Mouse (Mus musculus) embryonic facial prominence, embryonic 12.5 days (tissue): ENCODE data around the gene S100a9. TPM values are rescaled to one million over a fixed set of nuclear protein-coding genes. Genes with fewer than 3 reads are reported as not detected.
A peak's percentile ranks its signal among the peaks of the same experiment; 100 is the strongest.

Experiments used
- ATAC-seq: fragments of 200-750 bp; cut with Nextera tagmentation; 2 replicates; pipeline ENCODE4 v1.8.0; 2017; ENCODE audit not compliant: insufficient number of reproducible peaks, insufficient read depth, low FRiP score, low TSS enrichment
- H3K27ac ChIP-seq: fragments of 300-500 bp; sonication (generic); 2 replicates; pipeline ENCODE4 v1.5.1; 2016; ENCODE audit warnings: mild to moderate bottlenecking
- H3K27me3 ChIP-seq: fragments of 300-500 bp; sonication (generic); 2 replicates; pipeline ENCODE4 v1.6.1; 2016; ENCODE audit warnings: mild to moderate bottlenecking, moderate library complexity
- H3K36me3 ChIP-seq: fragments of 300-500 bp; sonication (generic); 2 replicates; pipeline ENCODE4 v1.6.1; 2016; ENCODE audit warnings: mild to moderate bottlenecking
- H3K4me1 ChIP-seq: fragments of 300-500 bp; sonication (generic); 2 replicates; pipeline ENCODE4 v1.6.1; 2016
- H3K4me2 ChIP-seq: fragments of 300-500 bp; sonication (generic); replicated peaks from 2 replicates; pipeline ENCODE4 v1.6.1; 2016; ENCODE audit warnings: mild to moderate bottlenecking, moderate library complexity
- H3K4me3 ChIP-seq: fragments of 300-500 bp; sonication (generic); 2 replicates; pipeline ENCODE4 v1.5.1; 2016; ENCODE audit warnings: mild to moderate bottlenecking
- H3K9ac ChIP-seq: fragments of 300-500 bp; sonication (generic); 2 replicates; pipeline ENCODE4 v1.6.1; 2016; ENCODE audit warnings: mild to moderate bottlenecking, moderate library complexity
- H3K9me3 ChIP-seq: fragments of 300-500 bp; sonication (generic); 2 replicates; pipeline ENCODE4 v1.6.1; 2016; ENCODE audit warnings: mild to moderate bottlenecking, moderate library complexity
- WGBS: fragments of 180-500 bp; shearing (Covaris S2); methylation state at CpG from one replicate; pipeline ENCODE4 v1.1.7; 2016; 5-methylcytosine and 5-hydroxymethylcytosine counted together
- polyA plus RNA-seq: library from polyadenylated mRNA; unstranded; fragments of >200 nt; fragmentation: Nextera tagmentation; extraction: Ambion mirVana; gene quantifications from 2 replicates; pipeline ENCODE4 v1.2.1, GENCODE M21; 2016

Gene S100a9
- polyA plus RNA-seq, 1 experiment from 2014 or later = 11.9 TPM

DNA sequence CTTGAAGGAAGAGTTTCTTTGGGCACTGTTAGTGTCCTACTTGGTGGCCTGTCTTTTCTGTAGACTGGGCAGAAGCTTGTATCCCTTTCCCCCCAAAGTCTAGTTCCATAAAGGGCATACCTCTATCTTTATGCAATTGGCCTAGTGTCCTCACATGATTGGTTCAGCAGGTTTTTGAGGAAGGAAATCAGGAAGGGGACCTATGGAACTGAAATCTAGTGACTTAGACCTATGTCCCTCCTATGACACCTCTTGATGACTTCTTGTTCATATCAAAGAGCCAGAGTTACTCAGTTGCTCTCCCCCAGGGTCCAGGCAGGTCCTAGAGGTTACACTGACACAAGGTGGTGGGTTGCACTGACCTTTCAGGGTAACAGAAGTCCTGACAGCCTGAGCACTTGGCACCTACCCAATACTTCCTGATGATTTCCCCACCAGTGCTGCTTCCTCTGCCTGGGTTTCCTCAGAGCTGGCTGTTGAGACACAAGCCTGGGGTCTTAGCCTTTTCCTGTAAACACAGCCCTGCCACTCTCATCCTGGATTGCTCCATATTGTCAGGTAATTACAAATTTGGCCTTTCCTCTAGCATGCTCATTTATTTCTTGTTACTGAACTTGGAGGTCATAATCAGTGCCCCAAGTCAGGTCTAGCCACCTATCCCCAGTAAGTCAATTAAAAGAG is 36.0 kb downstream of the S100a9 start:
- Histone ChIP-seq H3K4me1 (no peaks in the 10 kb centered on the region), H3K36me3 (no peaks in the 10 kb centered on the region), H3K4me3 (no peak overlapping the region), H3K27me3 (no peaks in the 10 kb centered on the region; the same call in 1 of the 2 replicates), H3K4me2 (no peak overlapping the region), H3K9ac (no peak overlapping the region), H3K9me3 (no peaks in the 10 kb centered on the region), H3K27ac (no peak overlapping the region)
- no peak for ATAC-seq

DNA sequence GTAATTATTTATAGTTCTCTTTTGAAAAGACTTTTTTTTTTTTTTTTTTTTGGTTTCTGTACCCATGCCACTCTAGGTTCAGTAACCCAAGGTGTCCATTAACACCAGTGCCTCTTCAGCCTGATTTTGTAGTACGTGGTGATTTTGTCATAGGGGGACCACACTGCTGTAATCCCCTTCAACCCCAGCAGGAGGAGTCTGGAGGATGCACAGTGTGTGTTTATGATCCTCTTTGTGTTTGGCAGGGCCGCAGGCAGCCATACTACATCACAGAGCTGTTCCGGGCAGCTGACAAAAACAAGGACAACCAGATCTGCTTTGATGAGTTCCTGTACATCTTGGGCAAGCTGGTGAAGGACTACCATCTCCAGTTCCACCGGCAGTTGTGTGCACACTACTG is 38.1 kb downstream of the S100a9 start:
- no peak overlapping the region for H3K4me3 ChIP-seq
- no peak for ATAC-seq
- no peak overlapping the region for H3K27ac ChIP-seq
- no peak overlapping the region for H3K9ac ChIP-seq
- H3K4me2 ChIP-seq = no peak overlapping the region
- no peaks in the 10 kb centered on the region; the same call in 1 of the 2 replicates for H3K27me3 ChIP-seq
- WGBS = 73% methylated on average over 4 of the region's 4 CpGs
- no peaks in the 10 kb centered on the region for H3K4me1 ChIP-seq
- H3K36me3 ChIP-seq = no peaks in the 10 kb centered on the region
- H3K9me3 ChIP-seq = no peaks in the 10 kb centered on the region

- Histone ChIP-seq H3K9me3 (no peaks in the 10 kb centered on the region), H3K4me2 (no peak within 1 kb of the TSS), H3K4me3 (no peak within 1 kb of the TSS), H3K4me1 (no peaks in the 10 kb centered on the region), H3K9ac (no peak within 1 kb of the TSS), H3K27me3 (no peaks in the 10 kb centered on the region; the same call in 1 of the 2 replicates), H3K27ac (no peak within 1 kb of the TSS), H3K36me3 (no peaks in the 10 kb centered on the region)
- 0 out of 2 replicates have a peak, but pooled peaks have one; percentile 56 for ATAC-seq
Observed at GRCm38 (mm10) chr3:90653717-90654116, 41.8 kb downstream of the S100a9 start, which contains the start of gene S100a7a. TSS of gene S100a7a (plus strand) at chr3:90654017.

- Histone ChIP-seq H3K36me3 (no peaks in the 10 kb centered on the region), H3K27ac (no peak overlapping the region), H3K9me3 (no peaks in the 10 kb centered on the region), H3K4me1 (no peaks in the 10 kb centered on the region), H3K27me3 (no peaks in the 10 kb centered on the region; the same call in 1 of the 2 replicates), H3K9ac (no peak overlapping the region), H3K4me3 (no peak overlapping the region), H3K4me2 (no peak overlapping the region)
- WGBS = 38% methylated on average over 5 of the region's 5 CpGs
- no peak for ATAC-seq
Observed at GRCm38 (mm10) chr3:90652878-90653508, 42.5 kb downstream of the S100a9 start.

GRCm38 (mm10) chr3:90649832-90650231 is 45.7 kb downstream of the S100a9 start:
- H3K9me3 ChIP-seq = no peaks in the 10 kb centered on the region
- H3K9ac ChIP-seq = no peak overlapping the region
- H3K27ac ChIP-seq = no peak overlapping the region
- no peaks in the 10 kb centered on the region for H3K4me1 ChIP-seq
- 88% methylated on average over 2 of the region's 2 CpGs for WGBS
- H3K4me3 ChIP-seq = no peak overlapping the region
- no peak overlapping the region for H3K4me2 ChIP-seq
- H3K27me3 ChIP-seq = no peaks in the 10 kb centered on the region
- H3K36me3 ChIP-seq = no peaks in the 10 kb centered on the region
- ATAC-seq = no peak

DNA sequence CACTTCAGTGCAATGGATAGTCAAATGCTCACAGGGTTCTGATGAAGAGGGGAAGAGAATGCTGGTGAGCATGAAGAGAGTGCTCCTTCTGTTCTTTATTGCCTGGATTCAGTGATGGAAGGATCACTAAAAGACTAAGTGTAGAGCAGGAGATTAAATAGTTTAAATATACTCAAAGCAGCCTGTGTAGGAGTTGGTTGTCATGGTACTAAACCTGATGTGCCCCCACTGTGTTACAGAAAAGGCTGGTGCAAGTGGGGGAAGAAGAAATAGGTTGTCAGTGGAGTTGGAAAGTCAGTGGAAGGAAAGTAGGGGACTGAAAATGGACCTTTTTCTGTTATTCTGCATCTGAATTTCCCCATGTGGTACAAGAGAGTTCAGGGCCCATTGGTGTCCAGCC is 46.5 kb downstream of the S100a9 start:
- no peak overlapping the region for H3K9ac ChIP-seq
- H3K4me3 ChIP-seq = no peak overlapping the region
- no peak overlapping the region for H3K27ac ChIP-seq
- no peak for ATAC-seq
- no peaks in the 10 kb centered on the region for H3K27me3 ChIP-seq
- no peaks in the 10 kb centered on the region for H3K9me3 ChIP-seq
- no peak overlapping the region for H3K4me2 ChIP-seq
- no peaks in the 10 kb centered on the region for H3K4me1 ChIP-seq
- H3K36me3 ChIP-seq = no peaks in the 10 kb centered on the region

DNA sequence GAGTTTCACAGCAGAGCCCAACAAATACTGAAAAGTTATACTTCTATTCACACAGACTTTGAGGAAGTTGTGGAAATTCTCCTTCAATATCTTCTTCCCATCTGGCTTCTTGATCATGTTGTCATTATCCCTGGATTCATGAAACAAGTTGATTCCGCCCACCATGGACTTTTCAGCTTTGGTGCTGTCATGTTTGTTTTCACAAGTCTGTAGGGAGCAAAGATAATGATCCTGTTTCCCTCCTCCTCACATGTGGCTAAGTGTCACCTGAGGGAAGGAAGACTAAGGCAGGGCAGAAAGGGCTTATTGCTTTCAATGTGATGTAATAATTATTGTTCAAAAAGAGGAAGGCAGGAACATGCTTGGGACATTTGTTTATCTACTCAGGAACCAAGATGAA is 48.2 kb downstream of the S100a9 start:
- Histone ChIP-seq H3K4me2 (no peak overlapping the region), H3K36me3 (no peaks in the 10 kb centered on the region), H3K27ac (no peak overlapping the region), H3K27me3 (no peaks in the 10 kb centered on the region), H3K4me1 (no peaks in the 10 kb centered on the region), H3K9me3 (no peaks in the 10 kb centered on the region), H3K9ac (no peak overlapping the region), H3K4me3 (no peak overlapping the region)
- no peak for ATAC-seq
- WGBS = 74% methylated on average over 1 of the region's 1 CpGs

DNA sequence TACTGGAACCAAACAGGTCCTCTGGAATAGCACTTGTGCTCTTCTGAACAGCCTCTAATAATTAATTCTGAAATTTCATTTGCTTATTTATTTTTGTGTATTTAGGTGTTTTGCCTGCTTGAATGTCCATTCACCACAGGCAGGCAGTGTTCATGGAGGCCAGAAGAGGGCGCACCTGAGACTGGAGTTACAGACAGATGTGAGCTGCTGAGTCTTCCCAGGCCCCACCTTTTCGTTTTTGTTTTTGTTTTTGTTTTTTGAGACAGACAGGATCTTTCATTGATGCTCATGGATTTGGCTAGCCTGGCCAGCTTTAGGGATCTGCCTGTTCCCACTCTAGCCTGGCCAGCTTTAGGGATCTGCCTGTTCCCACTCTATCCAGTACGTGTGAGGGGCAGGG is 51.3 kb downstream of the S100a9 start:
- H3K4me2 ChIP-seq = no peak overlapping the region
- no peak overlapping the region for H3K4me3 ChIP-seq
- no peaks in the 10 kb centered on the region for H3K4me1 ChIP-seq
- H3K36me3 ChIP-seq = no peaks in the 10 kb centered on the region
- no peak overlapping the region for H3K9ac ChIP-seq
- 47% methylated on average over 3 of the region's 3 CpGs for WGBS
- no peaks in the 10 kb centered on the region for H3K27me3 ChIP-seq
- no peak overlapping the region for H3K27ac ChIP-seq
- no peak for ATAC-seq
- H3K9me3 ChIP-seq = no peaks in the 10 kb centered on the region

Other genes starting within 250 kb of the S100a9 start
- 4.0 and 5.0 TPM in 2 replicates for gene Npr1, start 229.9 kb downstream of the S100a9 start, polyA plus RNA-seq
- gene Ilf2, start 219.6 kb downstream of the S100a9 start, polyA plus RNA-seq = 301 and 311 TPM in 2 replicates
- gene Snapin, start 204.7 kb downstream of the S100a9 start, polyA plus RNA-seq = 74.0 and 76.3 TPM in 2 replicates
- gene Chtop, start 186.2 kb downstream of the S100a9 start, polyA plus RNA-seq = 197 and 209 TPM in 2 replicates
- 10.3 and 11.2 TPM in 2 replicates for gene S100a1, start 181.3 kb downstream of the S100a9 start, polyA plus RNA-seq
- gene S100a13, start 181.3 kb downstream of the S100a9 start, polyA plus RNA-seq = 15.0 and 17.4 TPM in 2 replicates
- 1.5 and 2.2 TPM in 2 replicates for gene S100a14, start 168.9 kb downstream of the S100a9 start, polyA plus RNA-seq
- 56.1 and 58.0 TPM in 2 replicates for gene S100a16, start 158.5 kb downstream of the S100a9 start, polyA plus RNA-seq
- not detected in 2 replicates for gene S100a3, start 135.1 kb downstream of the S100a9 start, polyA plus RNA-seq
- gene S100a2, start 105.5 kb downstream of the S100a9 start, polyA plus RNA-seq = not detected in 2 replicates
- gene Gm42674, start 93.8 kb downstream of the S100a9 start, polyA plus RNA-seq = not detected in 2 replicates
- gene S100a4, start 92.0 kb downstream of the S100a9 start, polyA plus RNA-seq = 4.0 and 7.2 TPM in 2 replicates
- gene S100a5, start 87.2 kb downstream of the S100a9 start, polyA plus RNA-seq = 0.85 and 0.91 TPM in 2 replicates
- gene S100a6, start 82.8 kb downstream of the S100a9 start, polyA plus RNA-seq = 37.8 and 42.0 TPM in 2 replicates
- 0.13 and 0.36 TPM in 2 replicates for gene S100a7a, start 41.7 kb downstream of the S100a9 start, polyA plus RNA-seq
- gene S100a8, start 26.7 kb downstream of the S100a9 start, polyA plus RNA-seq = 16.8 and 18.3 TPM in 2 replicates
- gene Pglyrp4, start 31.2 kb upstream of the S100a9 start, polyA plus RNA-seq = not detected in 2 replicates
- gene Gm5849, start 82.2 kb upstream of the S100a9 start, polyA plus RNA-seq = not detected in 2 replicates